Mouse (Mus musculus) liver, embryonic 13.5 days (tissue): ENCODE results near the gene Sphkap. TPM values are rescaled to one million over a fixed set of nuclear protein-coding genes. Genes with fewer than 3 reads are reported as not detected.

Experiments used
- ATAC-seq: fragments of 200-750 bp; cut with Nextera tagmentation; 2 replicates; pipeline ENCODE4 v1.8.0; 2017; ENCODE audit warnings: low read depth, mild to moderate bottlenecking, moderate number of reproducible peaks, moderate library complexity
- DNase-seq: peaks from one replicate; pipeline ENCODE4 v3.0.0; 2022
- H3K27ac ChIP-seq: fragments of 300-500 bp; sonication (generic); 2 replicates; pipeline ENCODE4 v1.5.1; 2015; ENCODE audit warnings: moderate library complexity, mild to moderate bottlenecking, inconsistent platforms
- H3K27me3 ChIP-seq: fragments of 300-500 bp; sonication (generic); 2 replicates; pipeline ENCODE4 v1.6.1; 2015; ENCODE audit warnings: mild to moderate bottlenecking, inconsistent platforms
- H3K36me3 ChIP-seq: fragments of 300-500 bp; sonication (generic); 2 replicates; pipeline ENCODE4 v1.6.1; 2015; ENCODE audit warnings: mild to moderate bottlenecking, inconsistent platforms
- H3K4me1 ChIP-seq: fragments of 300-500 bp; sonication (generic); replicated peaks from 2 replicates; pipeline ENCODE4 v1.6.1; 2015; ENCODE audit warnings: inconsistent platforms
- H3K4me2 ChIP-seq: fragments of 300-500 bp; sonication (generic); 2 replicates; pipeline ENCODE4 v1.6.1; 2015; ENCODE audit warnings: inconsistent platforms, mild to moderate bottlenecking, moderate library complexity
- H3K4me3 ChIP-seq: fragments of 300-500 bp; sonication (generic); replicated peaks from 2 replicates; pipeline ENCODE4 v1.5.1; 2015; ENCODE audit warnings: mild to moderate bottlenecking, inconsistent platforms
- H3K9ac ChIP-seq: fragments of 300-500 bp; sonication (generic); 2 replicates; pipeline ENCODE4 v1.6.1; 2015; ENCODE audit warnings: mild to moderate bottlenecking, inconsistent platforms
- H3K9me3 ChIP-seq: fragments of 300-500 bp; sonication (generic); replicated peaks from 2 replicates; pipeline ENCODE4 v1.6.1; 2016; ENCODE audit warnings: inconsistent platforms
- WGBS: fragments of 180-500 bp; shearing (Covaris S2); methylation state at CpG from one replicate; pipeline ENCODE4 v1.1.7; 2015; ENCODE audit not compliant: insufficient replicate concordance; 5-methylcytosine and 5-hydroxymethylcytosine counted together
- polyA plus RNA-seq: library from polyadenylated mRNA; unstranded; fragments of >200 nt; fragmentation: Nextera tagmentation; extraction: Ambion mirVana; gene quantifications from 2 replicates; pipeline ENCODE4 v1.2.1, GENCODE M21; 2015

The Sphkap gene
- polyA plus RNA-seq, 1 experiment from 2014 or later = 0.05 TPM

- H3K4me1 ChIP-seq = no peaks in the 10 kb centered on the region
- H3K4me3 ChIP-seq = no peak overlapping the region
- ATAC-seq (no peak), DNase-seq (no peak)
- no peaks in the 10 kb centered on the region for H3K27me3 ChIP-seq
- H3K4me2 ChIP-seq = no peak overlapping the region
- no peak overlapping the region for H3K9ac ChIP-seq
- no peak overlapping the region for H3K27ac ChIP-seq
- no peaks in the 10 kb centered on the region for H3K9me3 ChIP-seq
- 63% methylated on average over 7 of the region's 7 CpGs for WGBS
- H3K36me3 ChIP-seq = no peaks in the 10 kb centered on the region
These were observed 122.1 kb downstream of the Sphkap start for GRCm38 (mm10) chr1:83285866-83286265.

GRCm38 (mm10) chr1:83277044-83277443 lies 131.0 kb downstream of the Sphkap start:
- Histone ChIP-seq H3K4me2 (no peak overlapping the region), H3K4me1 (no peaks in the 10 kb centered on the region), H3K4me3 (no peak overlapping the region), H3K9ac (no peak overlapping the region), H3K27ac (no peak overlapping the region), H3K36me3 (no peaks in the 10 kb centered on the region), H3K27me3 (no peaks in the 10 kb centered on the region), H3K9me3 (peaks cover 6% of the 10 kb centered on the region; the same call in 1 of the 2 replicates)
- WGBS = 68% methylated on average over 11 of the region's 11 CpGs
- ATAC-seq (no peak), DNase-seq (no peak)

- no peak overlapping the region for H3K9ac ChIP-seq
- ATAC-seq (no peak), DNase-seq (no peak)
- 70% methylated on average over 9 of the region's 9 CpGs for WGBS
- H3K4me2 ChIP-seq = no peak overlapping the region
- no peaks in the 10 kb centered on the region for H3K4me1 ChIP-seq
- H3K27me3 ChIP-seq = no peaks in the 10 kb centered on the region
- no peak overlapping the region for H3K27ac ChIP-seq
- no peaks in the 10 kb centered on the region for H3K36me3 ChIP-seq
- no peak overlapping the region for H3K4me3 ChIP-seq
- peaks cover 6% of the 10 kb centered on the region; the same call in 1 of the 2 replicates for H3K9me3 ChIP-seq
These were observed 131.4 kb downstream of the Sphkap start for GRCm38 (mm10) chr1:83276637-83277036.

- no peaks in the 10 kb centered on the region for H3K36me3 ChIP-seq
- H3K27me3 ChIP-seq = no peaks in the 10 kb centered on the region
- no peak overlapping the region for H3K4me3 ChIP-seq
- H3K9ac ChIP-seq = no peak overlapping the region
- H3K4me1 ChIP-seq = no peaks in the 10 kb centered on the region
- no peak for DNase-seq
- no peak for ATAC-seq
- H3K9me3 ChIP-seq = no peaks in the 10 kb centered on the region
- 59% methylated on average over 1 of the region's 1 CpGs for WGBS
- no peak overlapping the region for H3K4me2 ChIP-seq
- no peak overlapping the region for H3K27ac ChIP-seq
These were observed 156.3 kb downstream of the Sphkap start for GRCm38 (mm10) chr1:83251746-83252145.

- no peak overlapping the region for H3K4me3 ChIP-seq
These were observed 159.7 kb downstream of the Sphkap start for GRCm38 (mm10) chr1:83248235-83248746.

GRCm38 (mm10) chr1:83227946-83228345 lies 180.1 kb downstream of the Sphkap start:
- WGBS = 60% methylated on average over 3 of the region's 3 CpGs
- H3K4me2 ChIP-seq = no peak overlapping the region
- H3K27me3 ChIP-seq = no peaks in the 10 kb centered on the region
- ATAC-seq (no peak), DNase-seq (no peak)
- H3K9ac ChIP-seq = no peak overlapping the region
- H3K4me1 ChIP-seq = no peaks in the 10 kb centered on the region
- no peak overlapping the region for H3K4me3 ChIP-seq
- H3K9me3 ChIP-seq = no peaks in the 10 kb centered on the region
- H3K27ac ChIP-seq = no peak overlapping the region
- H3K36me3 ChIP-seq = no peaks in the 10 kb centered on the region

More at GRCm38 (mm10) chr1:83248235-83248746, 159.7 kb downstream of the Sphkap start:
- DNase-seq (no peak), ATAC-seq (no peak)
- no peaks in the 10 kb centered on the region for H3K9me3 ChIP-seq
- no peaks in the 10 kb centered on the region for H3K36me3 ChIP-seq
- H3K4me2 ChIP-seq = no peak overlapping the region
- 61% methylated on average over 1 of the region's 1 CpGs for WGBS
- no peaks in the 10 kb centered on the region for H3K4me1 ChIP-seq
- no peak overlapping the region for H3K9ac ChIP-seq
- H3K27ac ChIP-seq = no peak overlapping the region
- no peaks in the 10 kb centered on the region for H3K27me3 ChIP-seq

- H3K27me3 ChIP-seq = no peaks in the 10 kb centered on the region
- H3K9ac ChIP-seq = no peak overlapping the region
- H3K9me3 ChIP-seq = no peaks in the 10 kb centered on the region
- no peaks in the 10 kb centered on the region for H3K36me3 ChIP-seq
- H3K4me2 ChIP-seq = no peak overlapping the region
- H3K4me3 ChIP-seq = no peak overlapping the region
- ATAC-seq (no peak), DNase-seq (no peak)
- no peaks in the 10 kb centered on the region for H3K4me1 ChIP-seq
- H3K27ac ChIP-seq = no peak overlapping the region
These were observed 183.5 kb downstream of the Sphkap start for GRCm38 (mm10) chr1:83224423-83224960.

GRCm38 (mm10) chr1:83223072-83223471 lies 184.9 kb downstream of the Sphkap start:
- no peak overlapping the region for H3K27ac ChIP-seq
- H3K9me3 ChIP-seq = no peaks in the 10 kb centered on the region
- no peak for ATAC-seq
- H3K4me1 ChIP-seq = no peaks in the 10 kb centered on the region
- no peaks in the 10 kb centered on the region for H3K36me3 ChIP-seq
- WGBS = 41% methylated on average over 1 of the region's 1 CpGs
- no peak overlapping the region for H3K9ac ChIP-seq
- DNase-seq = no peak
- no peak overlapping the region for H3K4me3 ChIP-seq
- H3K27me3 ChIP-seq = no peaks in the 10 kb centered on the region
- H3K4me2 ChIP-seq = no peak overlapping the region

- Histone ChIP-seq H3K4me1 (no peaks in the 10 kb centered on the region), H3K27me3 (no peaks in the 10 kb centered on the region), H3K4me2 (no peak overlapping the region), H3K4me3 (no peak overlapping the region), H3K27ac (no peak overlapping the region), H3K9ac (no peak overlapping the region), H3K36me3 (no peaks in the 10 kb centered on the region), H3K9me3 (no peaks in the 10 kb centered on the region)
- DNase-seq = no peak
- WGBS = 26% methylated on average over 1 of the region's 1 CpGs
- no peak for ATAC-seq
These were observed 189.7 kb downstream of the Sphkap start for GRCm38 (mm10) chr1:83218260-83218659.

GRCm38 (mm10) chr1:83209981-83210380 lies 198.0 kb downstream of the Sphkap start:
- 37% methylated on average over 1 of the region's 1 CpGs for WGBS

More at GRCm38 (mm10) chr1:83209981-83210380, 198.0 kb downstream of the Sphkap start:
- no peak for ATAC-seq
- Histone ChIP-seq H3K9ac (no peak overlapping the region), H3K4me2 (no peak overlapping the region), H3K36me3 (no peaks in the 10 kb centered on the region), H3K27ac (no peak overlapping the region), H3K4me3 (no peak overlapping the region), H3K4me1 (no peaks in the 10 kb centered on the region), H3K9me3 (no peaks in the 10 kb centered on the region), H3K27me3 (no peaks in the 10 kb centered on the region)
- DNase-seq = no peak
